Mouse (Mus musculus) lung, adult 2 months (tissue): ENCODE results near the gene Smoc2.

Source experiments
- CTCF ChIP-seq: fragments of 200-500 bp; IDR thresholded peaks from 2 replicates; pipeline ENCODE4 v1.5.1; 2011; ENCODE audit warnings: mild to moderate bottlenecking, low read length, control low read depth; ENCODE audit not compliant: insufficient read depth
- POLR2A ChIP-seq: fragments of 200-500 bp; IDR thresholded peaks from 2 replicates; pipeline ENCODE4 v1.6.1; 2011; ENCODE audit warnings: low read depth, mild to moderate bottlenecking, control low read depth, low read length, borderline replicate concordance; ENCODE audit errors: extremely low read depth

DNA sequence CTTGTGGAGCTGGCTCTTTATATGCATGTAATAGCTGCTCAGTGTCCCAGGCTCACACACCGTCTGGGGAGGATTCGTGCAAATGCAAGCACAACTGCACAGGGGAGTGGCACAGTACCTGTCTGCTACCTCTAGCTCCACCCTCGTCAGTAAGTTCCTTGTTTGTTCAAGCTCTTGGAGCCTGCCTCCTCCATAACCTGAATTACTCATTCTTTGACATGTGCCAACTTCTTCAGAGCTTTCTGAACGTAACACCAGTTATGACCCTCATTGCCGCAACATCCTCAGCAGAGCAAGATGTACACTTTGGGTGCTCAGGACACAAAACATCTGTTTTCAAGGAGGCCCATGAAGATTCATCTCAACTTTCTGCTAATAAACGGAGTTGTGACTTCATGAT is 5.9 kb upstream of the Smoc2 start:
- TF ChIP-seq CTCF (no peak), POLR2A (no peak)
